Mouse (Mus musculus) liver, embryonic 13.5 days (tissue): Measurements from ENCODE around the gene Zfp706. TPM values are rescaled to one million over a fixed set of nuclear protein-coding genes. Genes with fewer than 3 reads are reported as not detected.

Experiments
- ATAC-seq: fragments of 200-750 bp; cut with Nextera tagmentation; 2 replicates; pipeline ENCODE4 v1.8.0; 2017; ENCODE audit warnings: low read depth, mild to moderate bottlenecking, moderate number of reproducible peaks, moderate library complexity
- DNase-seq: peaks from one replicate; pipeline ENCODE4 v3.0.0; 2022
- H3K27ac ChIP-seq: fragments of 300-500 bp; sonication (generic); 2 replicates; pipeline ENCODE4 v1.5.1; 2015; ENCODE audit warnings: moderate library complexity, mild to moderate bottlenecking, inconsistent platforms
- H3K27me3 ChIP-seq: fragments of 300-500 bp; sonication (generic); 2 replicates; pipeline ENCODE4 v1.6.1; 2015; ENCODE audit warnings: mild to moderate bottlenecking, inconsistent platforms
- H3K36me3 ChIP-seq: fragments of 300-500 bp; sonication (generic); 2 replicates; pipeline ENCODE4 v1.6.1; 2015; ENCODE audit warnings: mild to moderate bottlenecking, inconsistent platforms
- H3K4me1 ChIP-seq: fragments of 300-500 bp; sonication (generic); replicated peaks from 2 replicates; pipeline ENCODE4 v1.6.1; 2015; ENCODE audit warnings: inconsistent platforms
- H3K4me2 ChIP-seq: fragments of 300-500 bp; sonication (generic); 2 replicates; pipeline ENCODE4 v1.6.1; 2015; ENCODE audit warnings: inconsistent platforms, mild to moderate bottlenecking, moderate library complexity
- H3K4me3 ChIP-seq: fragments of 300-500 bp; sonication (generic); replicated peaks from 2 replicates; pipeline ENCODE4 v1.5.1; 2015; ENCODE audit warnings: mild to moderate bottlenecking, inconsistent platforms
- H3K9ac ChIP-seq: fragments of 300-500 bp; sonication (generic); 2 replicates; pipeline ENCODE4 v1.6.1; 2015; ENCODE audit warnings: mild to moderate bottlenecking, inconsistent platforms
- H3K9me3 ChIP-seq: fragments of 300-500 bp; sonication (generic); replicated peaks from 2 replicates; pipeline ENCODE4 v1.6.1; 2016; ENCODE audit warnings: inconsistent platforms
- WGBS: fragments of 180-500 bp; shearing (Covaris S2); methylation state at CpG from one replicate; pipeline ENCODE4 v1.1.7; 2015; ENCODE audit not compliant: insufficient replicate concordance; 5-methylcytosine and 5-hydroxymethylcytosine counted together
- polyA plus RNA-seq: library from polyadenylated mRNA; unstranded; fragments of >200 nt; fragmentation: Nextera tagmentation; extraction: Ambion mirVana; gene quantifications from 2 replicates; pipeline ENCODE4 v1.2.1, GENCODE M21; 2015

Zfp706 gene
- 272 and 301 TPM in 2 replicates for polyA plus RNA-seq

- ATAC-seq (peak; percentile 99), DNase-seq (peak; percentile 98)
- H3K9ac ChIP-seq = peak within 1 kb of the TSS; percentile 97
- no peaks in the 10 kb centered on the region for H3K9me3 ChIP-seq
- peak within 1 kb of the TSS; percentile 83 for H3K4me2 ChIP-seq
- peaks cover 42% of the 10 kb centered on the region for H3K4me1 ChIP-seq
- no peaks in the 10 kb centered on the region for H3K27me3 ChIP-seq
- H3K36me3 ChIP-seq = peaks cover 16% of the 10 kb centered on the region
- peak within 1 kb of the TSS; percentile 94 for H3K4me3 ChIP-seq
- peak within 1 kb of the TSS; percentile 92 for H3K27ac ChIP-seq
- under 1% methylated on average over 75 of the region's 79 CpGs for WGBS
Measured at GRCm38 (mm10) chr15:37007233-37007958, at the start of gene Zfp706. Zfp706 (minus strand) TSS chr15:37007773.

DNA sequence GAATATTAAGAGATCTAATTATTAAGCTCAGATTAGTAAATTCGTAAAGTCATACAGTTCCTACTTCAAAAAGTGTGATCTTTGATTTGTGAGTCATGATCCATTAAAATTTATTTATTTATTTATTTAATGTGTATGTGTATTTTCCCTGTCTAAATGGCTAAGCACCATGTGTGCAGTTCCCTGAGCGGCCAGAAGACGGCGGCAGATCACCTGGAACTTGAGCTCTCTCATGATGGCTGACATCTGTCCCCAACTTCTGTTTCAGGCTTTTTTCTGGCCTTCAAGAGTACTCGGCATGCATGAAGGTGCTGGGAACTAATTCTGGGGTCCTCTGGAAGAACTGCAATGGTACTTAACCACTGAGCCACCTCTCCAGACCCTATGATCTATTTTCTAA lies 47.0 kb upstream of the Zfp706 start:
- Histone ChIP-seq H3K4me2 (no peak overlapping the region), H3K4me3 (no peak overlapping the region), H3K9ac (no peak overlapping the region), H3K4me1 (no peaks in the 10 kb centered on the region), H3K27ac (no peak overlapping the region), H3K27me3 (no peaks in the 10 kb centered on the region), H3K36me3 (no peaks in the 10 kb centered on the region), H3K9me3 (peaks cover 7% of the 10 kb centered on the region; the same call in 1 of the 2 replicates)
- 81% methylated on average over 5 of the region's 5 CpGs for WGBS
- ATAC-seq = no peak
- DNase-seq = peak; percentile 15

DNA sequence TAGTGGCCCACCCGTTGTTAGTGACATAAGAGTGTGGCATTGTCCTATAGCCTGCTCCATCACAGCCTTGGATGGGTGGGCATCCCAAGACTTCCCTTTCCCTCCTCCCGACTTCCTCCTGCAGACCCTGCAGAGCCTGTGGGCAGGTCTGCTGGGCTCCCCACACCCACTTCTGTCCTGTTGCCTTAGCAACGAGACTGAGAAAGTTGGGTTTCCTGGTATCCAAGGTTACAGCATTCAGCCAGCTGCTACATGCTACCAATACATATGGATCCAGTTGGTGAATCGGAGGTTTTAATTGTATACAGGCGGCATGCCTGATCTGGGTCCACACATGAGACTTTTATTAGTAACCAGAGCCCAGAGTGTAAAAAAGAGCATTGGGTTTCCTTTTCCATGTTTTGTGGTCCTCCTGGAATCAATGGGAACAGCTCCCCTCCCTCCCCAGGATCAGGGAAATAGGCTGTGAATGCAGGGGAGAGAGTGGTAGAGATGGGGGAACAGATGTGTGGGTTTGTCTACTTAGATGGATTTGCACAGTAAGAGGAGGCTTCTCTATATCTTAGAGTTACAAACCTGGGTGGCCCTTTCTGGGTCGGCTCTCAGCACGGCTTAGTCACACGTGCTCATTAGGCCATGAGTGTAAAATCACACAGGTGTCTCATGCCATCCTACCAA lies 45.7 kb upstream of the Zfp706 start:
- Histone ChIP-seq H3K4me2 (no peak overlapping the region), H3K36me3 (no peaks in the 10 kb centered on the region), H3K4me3 (no peak overlapping the region), H3K27ac (no peak overlapping the region), H3K9me3 (peaks cover 7% of the 10 kb centered on the region; the same call in 1 of the 2 replicates), H3K4me1 (no peaks in the 10 kb centered on the region), H3K27me3 (no peaks in the 10 kb centered on the region), H3K9ac (no peak overlapping the region)
- no peak for DNase-seq
- ATAC-seq = no peak
- 62% methylated on average over 8 of the region's 8 CpGs for WGBS

DNA sequence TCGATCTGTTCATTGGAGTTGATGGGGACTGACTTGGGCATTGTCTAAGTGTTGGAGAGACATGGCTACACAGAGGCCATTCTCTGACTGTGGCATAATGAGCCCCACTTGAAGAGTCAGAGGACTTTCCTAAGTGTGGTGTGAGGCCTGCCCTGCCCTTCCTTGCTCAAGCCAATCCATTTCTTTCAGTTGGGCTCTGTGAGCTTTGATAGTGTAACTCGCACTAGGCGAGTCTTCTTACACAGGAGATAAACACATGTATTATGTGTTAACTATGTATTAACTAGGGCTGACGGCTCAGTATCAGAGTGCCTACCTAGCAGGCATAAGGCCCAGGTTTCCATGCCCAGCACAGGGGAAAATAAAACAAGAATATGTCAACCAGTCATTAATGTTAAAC lies 39.8 kb upstream of the Zfp706 start:
- Histone ChIP-seq H3K27me3 (no peaks in the 10 kb centered on the region), H3K4me1 (0 out of 2 replicates have a peak, but pooled peaks cover 4% of the 10 kb centered on the region), H3K36me3 (no peaks in the 10 kb centered on the region), H3K9ac (no peak overlapping the region), H3K4me2 (no peak overlapping the region), H3K27ac (no peak overlapping the region), H3K9me3 (no peaks in the 10 kb centered on the region), H3K4me3 (no peak overlapping the region)
- peak; percentile 43; the same call in 1 of the 2 replicates for ATAC-seq
- DNase-seq = no peak
- WGBS = 53% methylated on average over 4 of the region's 4 CpGs

DNA sequence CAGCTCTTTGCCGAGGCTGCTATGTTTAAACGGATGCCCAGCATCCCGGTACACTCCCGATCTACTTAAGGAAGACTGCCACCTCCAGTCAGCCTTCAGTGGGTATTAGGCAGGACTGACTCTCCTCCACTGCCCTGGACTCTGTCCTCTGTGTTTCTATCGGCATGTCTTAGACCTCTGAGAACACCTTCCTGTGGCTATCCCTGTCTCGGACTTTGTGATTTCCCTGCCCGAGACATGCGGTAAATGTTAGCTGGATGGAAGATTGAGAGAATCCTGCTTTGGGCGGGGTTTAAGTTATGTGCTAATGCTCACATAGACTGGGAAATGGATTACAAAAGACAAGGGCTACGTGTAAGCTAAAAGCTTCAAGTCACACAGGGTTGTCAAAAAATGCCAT lies 39.0 kb upstream of the Zfp706 start:
- H3K4me1 ChIP-seq = 0 out of 2 replicates have a peak, but pooled peaks cover 4% of the 10 kb centered on the region
- H3K9me3 ChIP-seq = no peaks in the 10 kb centered on the region
- DNase-seq (no peak), ATAC-seq (no peak)
- H3K4me3 ChIP-seq = no peak overlapping the region
- no peaks in the 10 kb centered on the region for H3K27me3 ChIP-seq
- no peak overlapping the region for H3K27ac ChIP-seq
- WGBS = 78% methylated on average over 10 of the region's 10 CpGs
- H3K4me2 ChIP-seq = no peak overlapping the region
- H3K36me3 ChIP-seq = no peaks in the 10 kb centered on the region
- no peak overlapping the region for H3K9ac ChIP-seq

DNA sequence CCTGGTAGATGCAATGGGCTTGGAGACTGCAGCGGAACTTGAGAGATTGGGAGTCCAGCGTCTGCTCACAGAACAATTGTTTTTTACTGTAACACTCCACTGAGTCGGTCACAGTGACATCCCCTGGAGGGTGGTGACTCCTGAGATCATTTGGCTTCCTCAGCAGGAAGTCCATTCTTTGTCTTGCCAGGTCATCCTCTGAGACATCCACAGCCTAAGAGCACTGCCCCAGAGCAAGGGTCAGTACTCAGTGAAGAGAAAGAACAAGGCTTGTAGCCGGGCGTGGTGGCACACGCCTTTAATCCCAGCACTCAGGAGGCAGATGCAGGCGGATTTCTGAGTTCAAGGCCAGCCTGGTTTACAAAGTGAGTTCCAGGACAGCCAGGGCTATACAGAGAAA lies 38.6 kb upstream of the Zfp706 start:
- H3K27ac ChIP-seq = no peak overlapping the region
- 62% methylated on average over 7 of the region's 7 CpGs for WGBS
- DNase-seq = no peak

GRCm38 (mm10) chr15:37045456-37045855 lies 37.9 kb upstream of the Zfp706 start:
- no peaks in the 10 kb centered on the region for H3K27me3 ChIP-seq
- DNase-seq = no peak

More for the DNA sequence above, 38.6 kb upstream of the Zfp706 start:
- H3K27me3 ChIP-seq = no peaks in the 10 kb centered on the region
- H3K4me2 ChIP-seq = no peak overlapping the region
- ATAC-seq = no peak
- no peak overlapping the region for H3K4me3 ChIP-seq
- H3K4me1 ChIP-seq = 0 out of 2 replicates have a peak, but pooled peaks cover 4% of the 10 kb centered on the region
- no peaks in the 10 kb centered on the region for H3K36me3 ChIP-seq
- H3K9me3 ChIP-seq = no peaks in the 10 kb centered on the region
- H3K9ac ChIP-seq = no peak overlapping the region

GRCm38 (mm10) chr15:37042559-37042958 lies 35.0 kb upstream of the Zfp706 start:
- no peaks in the 10 kb centered on the region for H3K36me3 ChIP-seq
- no peak overlapping the region for H3K4me3 ChIP-seq
- DNase-seq (no peak), ATAC-seq (no peak)
- no peak overlapping the region for H3K4me2 ChIP-seq
- H3K9me3 ChIP-seq = no peaks in the 10 kb centered on the region
- H3K27ac ChIP-seq = no peak overlapping the region
- 29% methylated on average over 5 of the region's 5 CpGs for WGBS
- no peak overlapping the region for H3K9ac ChIP-seq
- no peaks in the 10 kb centered on the region for H3K27me3 ChIP-seq
- H3K4me1 ChIP-seq = 0 out of 2 replicates have a peak, but pooled peaks cover 3% of the 10 kb centered on the region

More at GRCm38 (mm10) chr15:37045456-37045855, 37.9 kb upstream of the Zfp706 start:
- H3K9ac ChIP-seq = no peak overlapping the region
- H3K27ac ChIP-seq = no peak overlapping the region
- WGBS = 61% methylated on average over 12 of the region's 12 CpGs
- no peak for ATAC-seq
- no peak overlapping the region for H3K4me3 ChIP-seq
- no peak overlapping the region for H3K4me2 ChIP-seq
- H3K9me3 ChIP-seq = no peaks in the 10 kb centered on the region
- H3K36me3 ChIP-seq = no peaks in the 10 kb centered on the region
- 0 out of 2 replicates have a peak, but pooled peaks cover 4% of the 10 kb centered on the region for H3K4me1 ChIP-seq

DNA sequence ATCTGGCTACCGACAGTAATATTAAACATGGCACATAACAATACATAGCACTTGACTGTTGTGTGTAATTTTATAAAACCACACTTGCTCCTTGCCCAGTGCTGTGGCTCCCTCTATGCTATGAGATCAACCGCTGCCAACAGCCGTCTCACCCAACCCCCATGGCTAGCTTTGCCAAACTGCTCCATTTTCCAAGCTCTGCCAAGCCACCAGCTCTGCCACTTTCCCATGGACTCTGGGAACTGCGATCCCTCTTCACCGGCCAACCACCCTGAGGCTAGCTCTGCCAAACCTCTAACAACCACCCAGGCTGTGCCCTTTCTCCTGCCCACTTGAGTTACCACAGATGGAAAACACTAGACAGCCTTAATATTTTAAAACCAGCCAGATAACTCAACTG lies 33.6 kb upstream of the Zfp706 start:
- ATAC-seq = no peak
- no peaks in the 10 kb centered on the region for H3K4me1 ChIP-seq
- no peak overlapping the region for H3K4me2 ChIP-seq
- no peaks in the 10 kb centered on the region for H3K36me3 ChIP-seq
- no peak overlapping the region for H3K4me3 ChIP-seq
- no peak for DNase-seq
- no peak overlapping the region for H3K27ac ChIP-seq
- WGBS = 80% methylated on average over 5 of the region's 5 CpGs
- no peaks in the 10 kb centered on the region for H3K9me3 ChIP-seq
- H3K27me3 ChIP-seq = no peaks in the 10 kb centered on the region
- no peak overlapping the region for H3K9ac ChIP-seq

GRCm38 (mm10) chr15:37038666-37039065 lies 31.1 kb upstream of the Zfp706 start:
- no peak overlapping the region for H3K9ac ChIP-seq
- no peak for ATAC-seq
- H3K9me3 ChIP-seq = no peaks in the 10 kb centered on the region
- WGBS = 9% methylated on average over 1 of the region's 1 CpGs
- no peak overlapping the region for H3K4me3 ChIP-seq
- no peaks in the 10 kb centered on the region for H3K36me3 ChIP-seq
- no peaks in the 10 kb centered on the region for H3K4me1 ChIP-seq
- H3K27me3 ChIP-seq = no peaks in the 10 kb centered on the region
- no peak overlapping the region for H3K27ac ChIP-seq
- H3K4me2 ChIP-seq = no peak overlapping the region
- no peak for DNase-seq

DNA sequence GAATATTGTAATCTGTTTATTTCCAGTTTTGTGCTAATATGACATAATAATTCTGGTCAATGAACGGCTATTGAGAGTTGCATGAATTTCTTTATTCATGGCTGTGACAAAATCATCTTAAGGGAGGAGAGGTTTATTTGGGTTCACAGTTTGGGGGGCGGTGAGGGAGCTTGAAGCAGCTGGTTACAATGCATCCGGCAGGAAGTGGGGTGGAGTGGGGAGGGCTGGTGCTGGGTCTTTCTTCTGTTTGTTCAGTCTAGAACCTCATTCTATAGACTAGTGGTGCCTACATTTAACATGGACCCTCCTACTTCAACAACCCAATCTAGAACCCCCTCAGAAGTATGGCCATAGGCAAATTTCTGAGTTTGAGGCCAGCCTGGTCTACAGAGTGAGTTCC lies 30.1 kb upstream of the Zfp706 start:
- no peak overlapping the region for H3K4me3 ChIP-seq
- H3K9ac ChIP-seq = no peak overlapping the region
- no peaks in the 10 kb centered on the region for H3K9me3 ChIP-seq
- ATAC-seq (no peak), DNase-seq (no peak)
- no peak overlapping the region for H3K27ac ChIP-seq
- H3K27me3 ChIP-seq = no peaks in the 10 kb centered on the region
- WGBS = 70% methylated on average over 3 of the region's 3 CpGs
- no peaks in the 10 kb centered on the region for H3K4me1 ChIP-seq
- no peaks in the 10 kb centered on the region for H3K36me3 ChIP-seq
- no peak overlapping the region for H3K4me2 ChIP-seq
